Mouse (Mus musculus) mature B cell (primary cell): ENCODE measurements around the gene Nhlh1.

Experiments used
- in situ Hi-C: fragments of 300-500 bp; cut with MboI; formaldehyde crosslinking; loops from 2 replicates; pipeline ENCODE4 v1.14.3; 2019

The Nhlh1 gene

DNA sequence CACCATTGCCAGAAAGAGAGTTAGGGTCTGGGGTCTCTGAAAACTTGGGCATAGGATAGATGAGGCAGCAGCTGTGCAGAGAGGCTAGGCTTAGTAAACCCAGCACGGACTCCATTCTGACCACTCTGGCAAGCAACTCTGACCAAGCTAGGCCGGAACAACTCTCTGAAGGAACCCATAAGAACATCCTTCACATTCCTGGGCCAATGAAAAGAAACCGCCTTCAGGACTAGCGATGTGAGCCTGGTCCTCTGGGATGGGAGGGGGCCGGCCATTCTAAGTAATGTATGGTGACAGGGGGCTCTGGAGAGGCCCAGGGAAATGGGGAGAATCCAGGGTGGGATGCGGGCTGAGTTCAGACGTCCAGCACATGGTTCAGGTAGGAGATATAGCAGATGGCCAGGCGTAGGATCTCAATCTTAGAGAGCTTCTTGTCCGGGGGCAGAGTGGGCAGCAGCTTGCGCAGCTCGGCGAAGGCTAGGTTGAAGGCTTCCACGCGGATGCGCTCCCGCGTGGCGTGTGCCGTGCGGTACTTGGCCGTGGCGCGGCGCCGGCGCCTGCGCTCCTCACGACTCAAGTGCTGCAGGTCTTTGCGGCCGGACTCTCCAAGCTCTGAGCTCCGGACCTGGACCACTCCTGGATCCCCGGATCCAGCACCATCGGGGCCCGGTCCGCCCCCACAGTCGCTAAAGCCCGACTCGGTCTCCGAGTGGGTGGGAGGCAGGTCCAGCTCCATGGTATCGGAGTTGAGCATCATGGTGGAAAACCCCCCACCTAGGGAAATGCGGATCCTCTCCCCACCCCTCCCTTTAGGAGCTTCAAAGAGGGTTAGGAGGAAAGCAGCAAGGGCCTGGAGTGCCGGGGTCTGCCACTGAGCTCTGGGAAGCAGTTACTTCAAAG lies 3.6 kb downstream of the Nhlh1 start:
- in situ Hi-C loops, result no loop called here

DNA sequence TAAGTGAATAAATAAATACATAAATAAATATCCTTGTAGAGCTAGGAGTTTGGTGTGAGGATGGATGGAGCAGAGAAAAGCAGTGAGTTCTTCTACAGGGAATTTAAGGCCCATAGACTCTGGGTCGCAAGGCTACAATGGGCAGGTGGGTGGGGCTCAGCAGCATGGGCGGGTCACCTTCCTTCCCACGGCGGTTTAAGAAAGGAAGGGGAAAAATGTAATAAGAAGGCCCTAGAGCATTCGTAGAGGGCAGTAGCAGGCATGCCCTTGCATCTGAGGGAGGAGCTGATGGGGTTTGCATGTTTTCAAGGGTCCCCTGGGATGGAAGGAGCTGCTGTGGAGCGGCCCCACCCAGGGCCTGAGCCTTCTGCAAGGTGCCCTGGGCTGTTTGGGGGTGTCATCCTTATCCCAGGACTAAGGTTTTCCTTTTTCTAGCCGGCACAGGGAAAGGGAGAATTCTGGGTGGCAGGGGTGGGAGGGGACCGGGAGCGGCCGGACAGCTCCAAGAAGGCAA lies 4.5 kb downstream of the Nhlh1 start:
- in situ Hi-C loops, result no loop called here

DNA sequence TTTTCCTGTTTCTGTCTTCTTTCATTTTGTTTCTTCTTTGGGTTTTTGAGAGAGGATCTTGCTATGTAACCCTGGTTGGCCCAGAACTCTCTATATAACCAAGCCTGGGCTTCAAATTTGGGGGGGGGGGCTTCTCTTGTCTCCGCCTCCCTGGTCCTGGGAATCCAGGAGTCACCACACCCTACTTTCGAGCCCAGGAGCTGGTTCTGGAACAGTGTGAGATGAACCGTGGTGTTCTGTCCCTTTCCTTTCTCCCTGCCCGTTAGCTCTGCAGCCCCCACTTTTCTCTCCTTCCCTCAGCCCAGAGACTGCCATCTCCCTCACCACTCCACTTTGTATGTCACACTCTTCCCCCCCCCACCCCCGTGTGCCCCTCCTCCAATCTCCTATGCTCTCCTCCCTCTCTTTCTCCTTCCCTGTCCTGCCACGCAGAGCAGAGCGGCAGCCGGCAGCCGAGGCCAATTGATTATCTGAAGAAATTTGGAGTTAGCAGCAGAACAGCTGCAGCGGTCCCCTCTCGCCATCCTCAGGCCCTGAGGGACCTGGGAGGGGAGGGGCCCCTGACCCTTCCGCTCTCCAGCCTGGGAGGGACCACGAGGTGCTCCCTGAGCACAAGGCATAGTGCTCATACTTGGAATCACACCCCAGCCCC lies 8.1 kb downstream of the Nhlh1 start:
- in situ Hi-C loops, result no loop called here

DNA sequence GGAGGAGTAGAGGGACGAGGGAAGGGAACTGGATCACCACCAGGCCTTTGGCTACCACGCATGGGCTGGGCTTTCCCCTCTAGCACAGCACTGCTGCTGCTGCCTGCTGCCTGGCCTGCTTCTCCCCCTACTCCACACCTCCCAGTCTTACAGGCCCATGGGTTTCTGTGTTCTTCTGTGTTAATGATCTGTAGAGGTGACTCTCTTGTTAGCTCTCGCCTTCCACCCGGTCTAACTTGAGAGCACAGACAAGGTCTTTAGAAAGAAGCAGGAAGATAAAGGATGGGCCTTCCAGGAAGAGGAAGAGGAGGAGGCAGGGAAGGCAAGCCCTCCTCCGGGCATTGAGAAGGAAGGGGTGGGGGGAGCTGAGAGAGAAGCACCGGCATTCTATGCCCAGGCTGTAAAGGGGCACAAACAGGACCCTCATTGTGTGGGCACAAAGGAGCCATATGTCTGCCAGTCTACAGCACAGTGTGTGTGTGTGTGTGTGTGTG lies 9.1 kb downstream of the Nhlh1 start:
- in situ Hi-C loops, result no loop called here

DNA sequence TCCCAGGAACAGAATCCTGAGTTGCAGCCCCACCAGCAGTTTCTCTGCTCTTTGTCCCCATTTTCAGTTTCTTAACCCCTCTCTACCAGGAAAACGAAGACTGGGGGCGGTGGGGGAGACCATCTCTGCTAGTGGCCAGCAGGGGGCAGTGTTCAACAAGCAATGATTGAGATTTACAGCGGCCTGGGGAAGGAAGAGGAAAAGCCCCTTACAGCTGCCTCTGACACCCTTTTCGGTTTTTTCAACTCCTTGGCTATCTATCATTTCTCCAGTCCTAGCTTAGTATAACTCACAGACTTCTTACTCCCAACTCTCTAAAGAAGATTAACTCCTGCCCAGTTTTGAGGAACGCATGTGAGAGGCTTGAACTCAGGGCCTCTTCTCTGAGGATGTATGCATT lies 10.4 kb downstream of the Nhlh1 start:
- in situ Hi-C loops, result no loop called here

DNA sequence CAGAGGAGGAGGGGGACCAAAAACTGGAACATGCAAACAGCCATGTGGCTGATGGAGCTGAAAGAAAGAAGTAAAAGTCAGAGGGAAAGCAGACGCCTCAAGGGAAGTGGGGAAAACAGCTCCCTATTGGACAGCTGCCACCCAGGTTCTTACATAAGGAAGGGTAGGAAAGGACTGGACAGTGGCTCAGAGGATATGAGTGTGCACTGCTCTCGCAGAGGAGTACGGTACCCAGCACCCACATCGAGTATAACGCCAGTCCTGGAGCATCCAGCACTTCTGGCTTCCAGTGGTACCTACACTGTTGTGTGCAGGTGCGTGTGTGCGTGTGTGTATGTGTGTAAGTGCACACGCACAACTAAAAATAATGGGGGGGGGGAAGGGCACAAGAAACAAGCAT lies 11.0 kb downstream of the Nhlh1 start:
- in situ Hi-C loops, result no loop called here

DNA sequence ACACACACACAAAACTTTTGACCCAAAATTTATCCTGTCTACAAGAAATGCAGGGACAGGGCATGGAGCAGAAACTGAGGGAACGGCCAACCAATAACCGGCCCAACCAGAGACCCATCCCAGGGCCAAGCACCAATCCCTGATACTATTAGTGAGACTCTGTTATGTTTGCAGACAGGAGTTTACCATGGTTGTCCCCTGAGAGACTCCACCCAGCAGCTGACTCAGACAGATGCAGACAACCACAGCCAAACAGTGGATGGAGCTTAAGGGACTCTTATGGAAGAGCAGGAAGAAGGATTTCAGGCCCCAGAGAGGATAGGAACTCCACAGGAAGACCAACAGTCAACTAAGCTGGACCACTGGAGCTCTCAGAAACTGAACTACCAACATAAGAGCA lies 27.5 kb downstream of the Nhlh1 start:
- in situ Hi-C loops, result no loop called here

DNA sequence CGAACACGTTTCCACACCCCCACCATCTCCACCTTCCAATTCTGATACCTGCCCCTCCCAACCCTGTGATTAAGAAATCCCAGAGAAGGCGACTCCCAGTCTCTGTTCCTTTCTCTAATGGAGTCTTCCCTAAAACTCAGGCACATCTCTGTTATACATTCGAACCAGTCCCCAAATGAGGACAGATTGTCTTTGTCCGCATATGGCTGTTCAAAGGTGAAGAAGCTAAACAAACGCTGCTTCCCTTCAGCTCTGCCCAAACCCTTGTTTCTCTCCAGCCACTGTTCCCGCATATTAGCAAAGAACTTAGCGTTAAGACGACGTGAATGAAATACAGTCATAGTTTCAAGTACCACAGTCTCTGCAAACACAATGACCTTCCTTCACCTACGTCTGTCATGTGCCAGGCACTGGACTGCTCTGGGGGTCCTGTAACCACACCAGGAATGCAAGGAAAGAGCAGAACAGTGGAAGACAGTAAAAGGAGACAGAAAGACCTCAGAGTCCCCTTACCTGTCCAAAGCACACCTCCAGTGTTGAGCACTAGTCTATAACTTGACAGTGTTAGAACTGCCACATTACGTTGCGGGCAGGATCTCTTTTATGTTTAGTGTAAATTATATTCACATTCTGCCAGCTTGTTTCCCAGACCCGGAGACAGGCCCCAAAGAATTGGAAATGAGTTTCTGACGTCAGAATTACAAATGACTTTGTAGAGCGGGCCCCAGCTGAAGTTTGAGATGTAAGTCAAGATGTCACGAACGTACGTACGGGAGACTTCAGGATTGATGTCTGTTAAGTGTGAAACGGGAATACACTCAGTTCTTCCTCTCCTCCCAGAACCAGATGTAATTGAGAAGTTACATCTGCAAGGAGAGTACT lies 28.7 kb downstream of the Nhlh1 start, which contains the start of gene Vangl2:
Vangl2 (minus strand) TSS at position 51 of the 882 bp plus-strand sequence.
- in situ Hi-C loops, result no loop called here

DNA sequence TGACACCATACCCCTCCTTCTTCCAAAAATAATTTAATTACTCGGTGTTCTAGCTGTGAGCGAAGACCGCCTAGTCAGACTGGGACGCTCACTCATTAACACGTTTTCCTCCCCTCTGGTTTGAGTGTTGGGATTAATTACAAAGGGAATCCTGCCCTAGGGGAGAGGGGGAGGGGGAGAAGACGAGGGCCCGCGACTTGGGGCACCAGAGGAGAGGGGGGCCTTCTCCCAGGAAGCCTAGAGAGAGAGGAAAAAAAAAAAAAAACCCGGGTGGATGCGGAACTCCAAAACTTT lies 29.6 kb downstream of the Nhlh1 start:
- in situ Hi-C loops, result no loop called here

DNA sequence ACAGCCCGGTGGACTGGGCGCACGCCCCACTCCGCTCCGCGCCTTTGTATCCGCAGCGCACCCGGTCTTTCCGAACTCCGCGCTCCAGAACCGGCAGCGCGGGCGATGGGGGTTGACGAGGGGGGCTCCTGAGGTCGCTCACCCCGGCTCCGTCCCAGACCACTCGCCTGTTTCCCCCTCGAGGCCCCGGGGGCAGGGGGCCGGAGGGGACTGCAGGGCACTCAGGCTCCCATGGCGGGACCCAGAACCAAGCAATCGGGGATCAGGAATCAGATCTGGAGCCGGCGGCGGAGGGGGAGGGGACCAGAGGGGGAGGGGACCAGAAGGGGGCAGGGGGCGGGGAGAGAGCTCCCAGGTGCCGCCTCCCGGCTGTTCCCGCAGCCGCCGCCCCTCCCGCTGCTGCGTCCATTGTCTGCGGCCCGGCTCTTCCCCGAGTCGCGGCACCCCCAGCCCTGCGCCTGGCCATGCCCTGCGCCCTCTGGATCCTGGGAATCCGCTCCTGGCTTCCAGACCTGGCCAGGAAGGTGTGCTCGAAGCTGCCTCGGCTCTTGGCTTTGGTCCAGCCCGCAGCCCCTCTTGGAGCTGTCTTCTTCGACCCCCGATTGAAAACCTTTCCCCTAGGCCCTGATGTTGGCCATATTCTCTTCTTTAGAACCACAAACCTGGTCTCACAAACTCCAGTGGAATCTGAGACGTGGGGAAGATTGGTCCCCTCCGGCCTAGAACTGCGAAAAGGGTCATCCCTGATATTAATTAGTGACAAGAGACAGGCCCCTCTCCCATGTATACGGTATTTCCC lies 30.2 kb downstream of the Nhlh1 start:
- in situ Hi-C loops, result no loop called here

DNA sequence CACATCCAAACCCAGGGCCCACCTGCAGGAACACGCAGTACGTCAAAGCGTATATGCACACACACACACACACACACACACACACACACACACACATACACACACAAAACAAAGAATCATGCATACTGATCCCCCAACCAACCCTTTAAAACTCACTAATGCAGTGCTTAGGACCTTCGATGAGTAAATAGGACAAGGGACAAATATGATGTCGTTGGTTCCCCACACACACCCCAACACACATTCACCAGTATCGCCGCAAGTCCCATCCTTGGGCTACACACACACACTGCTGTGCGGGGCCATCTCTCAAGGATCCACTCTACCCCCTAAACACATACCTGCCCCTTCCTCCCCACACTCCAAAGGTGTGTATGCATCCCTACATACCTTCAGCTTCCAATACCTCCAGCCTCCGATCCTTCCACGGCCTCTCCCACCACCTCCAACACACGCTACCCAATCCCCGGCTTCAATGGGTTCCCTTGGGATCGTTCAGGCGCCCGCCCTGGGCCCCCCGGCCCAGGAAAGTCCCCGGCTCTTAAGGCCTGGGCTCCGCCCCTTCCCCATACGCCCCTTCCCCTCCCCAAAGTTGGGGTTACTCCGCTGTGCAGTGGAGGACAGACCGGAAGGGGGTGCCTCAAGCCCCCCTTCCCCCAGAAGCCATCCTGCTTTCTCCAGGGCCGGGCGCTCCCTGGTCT lies 31.0 kb downstream of the Nhlh1 start:
- in situ Hi-C loops, result no loop called here

DNA sequence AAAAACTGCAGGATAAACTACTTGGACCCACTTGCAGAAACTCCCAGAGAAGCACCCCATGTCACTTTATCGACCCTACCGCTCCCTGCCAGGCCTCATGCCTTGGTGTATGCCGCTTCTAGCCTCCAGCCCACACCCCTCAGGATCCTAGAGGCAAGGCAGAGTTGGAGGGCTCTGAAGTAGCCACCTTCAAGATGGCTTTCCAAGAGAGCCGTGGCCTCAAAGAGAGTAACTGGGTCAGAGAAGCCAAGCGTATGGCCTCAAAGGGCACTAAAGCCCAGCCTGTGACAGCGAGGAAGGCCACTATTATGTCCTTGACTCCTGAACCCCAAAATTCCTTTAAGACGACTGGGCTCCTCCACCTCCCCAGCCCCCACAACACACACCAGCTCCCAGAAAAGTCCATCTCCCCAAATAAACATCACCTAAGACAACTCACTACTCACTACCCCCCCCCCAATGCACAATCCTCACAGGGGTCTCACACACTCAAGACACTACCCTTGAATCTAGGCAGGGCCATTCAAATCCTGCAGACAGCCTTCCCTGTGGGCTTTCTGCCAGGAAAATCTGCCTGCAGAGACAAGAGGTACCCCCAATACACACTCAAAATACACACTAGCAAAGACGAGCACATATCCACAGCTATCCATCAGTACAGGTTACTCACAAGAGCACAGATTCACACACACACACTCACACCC lies 32.0 kb downstream of the Nhlh1 start:
- in situ Hi-C loops, result no loop called here

DNA sequence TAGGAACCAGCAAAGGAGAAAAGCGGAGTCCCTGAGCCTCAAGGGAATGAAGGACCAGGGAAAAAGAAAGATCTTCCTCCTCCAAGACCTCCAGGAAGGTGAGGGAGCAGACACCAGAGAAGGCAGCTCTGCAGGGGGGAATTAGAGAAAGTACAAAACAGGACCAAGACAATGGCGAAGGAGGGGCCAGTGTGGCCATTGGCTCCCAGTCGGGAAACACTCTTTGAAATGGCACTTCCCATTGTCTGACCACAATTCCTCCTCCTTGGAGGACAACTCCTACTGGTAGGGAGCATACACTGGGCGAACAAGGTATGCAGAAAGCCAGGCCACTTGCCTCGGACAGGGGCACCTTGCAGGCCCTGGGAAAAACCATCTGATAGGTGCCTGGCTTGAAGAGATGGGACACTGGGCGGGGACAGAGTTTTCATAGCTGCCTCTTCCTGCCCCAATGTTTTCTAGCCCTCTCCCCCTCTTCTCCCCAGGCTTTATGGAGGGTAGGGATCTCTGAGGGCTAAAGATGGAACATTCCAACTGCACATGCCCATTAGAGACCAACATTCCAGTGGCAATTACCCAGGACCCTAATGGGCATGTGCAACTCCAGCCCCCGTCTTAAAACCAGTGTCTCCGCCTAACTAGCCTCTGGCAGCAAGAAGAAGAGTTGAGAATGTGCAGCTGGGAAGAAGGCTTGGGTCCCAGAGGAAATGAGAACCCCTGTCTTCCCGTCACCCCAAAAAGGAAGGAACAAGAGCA lies 33.1 kb downstream of the Nhlh1 start:
- in situ Hi-C loops, result no loop called here

DNA sequence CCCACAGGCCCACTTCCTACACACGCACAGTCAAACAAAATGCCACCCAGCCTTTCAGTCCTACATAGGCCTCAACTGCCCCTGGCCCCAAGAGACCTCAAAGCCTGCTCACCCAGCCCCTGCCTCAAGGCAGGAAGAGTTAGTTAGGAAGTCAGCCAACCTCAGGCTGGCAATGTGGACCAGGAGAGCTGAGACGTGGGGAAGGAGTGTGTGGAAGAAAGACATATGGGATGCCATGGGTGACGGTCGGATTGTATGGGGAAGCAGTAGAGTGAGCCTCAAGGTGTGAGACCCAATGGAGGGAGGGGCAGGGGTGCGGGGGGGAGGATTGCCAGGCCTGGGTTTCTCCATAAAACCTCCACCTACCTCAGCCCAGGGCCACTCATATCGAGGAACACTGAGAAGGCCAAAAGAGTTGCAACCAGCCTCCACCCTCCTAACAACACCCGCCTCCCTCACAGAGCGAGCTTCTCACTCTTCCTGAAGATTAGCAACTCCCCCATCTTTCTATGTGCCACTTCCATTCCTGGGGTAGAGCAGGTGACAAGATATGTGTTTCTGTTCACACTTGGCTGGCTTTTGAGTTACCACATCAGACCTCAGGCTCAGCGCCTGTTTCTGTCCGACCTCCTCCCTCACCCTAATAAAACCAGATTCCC lies 37.4 kb downstream of the Nhlh1 start:
- in situ Hi-C loops, result no loop called here

DNA sequence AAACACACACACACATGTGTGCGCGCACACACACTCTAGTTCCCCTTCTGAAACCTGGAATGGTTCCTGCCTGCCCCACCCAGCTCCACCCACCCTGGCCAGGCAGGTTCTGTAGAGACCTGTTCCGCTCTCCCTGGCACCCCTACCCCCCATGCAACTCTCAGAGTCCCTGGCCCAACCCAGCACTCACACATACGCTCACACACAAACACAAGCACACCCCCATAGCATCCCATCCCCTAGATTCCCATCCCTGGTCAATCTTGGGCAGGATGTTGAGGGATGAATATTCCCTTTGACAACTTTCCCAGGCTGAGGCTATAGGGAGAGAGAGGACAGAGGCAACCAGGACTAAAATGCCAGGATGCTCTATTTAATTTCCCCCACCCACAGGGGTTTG lies 38.0 kb downstream of the Nhlh1 start:
- in situ Hi-C loops, result no loop called here

DNA sequence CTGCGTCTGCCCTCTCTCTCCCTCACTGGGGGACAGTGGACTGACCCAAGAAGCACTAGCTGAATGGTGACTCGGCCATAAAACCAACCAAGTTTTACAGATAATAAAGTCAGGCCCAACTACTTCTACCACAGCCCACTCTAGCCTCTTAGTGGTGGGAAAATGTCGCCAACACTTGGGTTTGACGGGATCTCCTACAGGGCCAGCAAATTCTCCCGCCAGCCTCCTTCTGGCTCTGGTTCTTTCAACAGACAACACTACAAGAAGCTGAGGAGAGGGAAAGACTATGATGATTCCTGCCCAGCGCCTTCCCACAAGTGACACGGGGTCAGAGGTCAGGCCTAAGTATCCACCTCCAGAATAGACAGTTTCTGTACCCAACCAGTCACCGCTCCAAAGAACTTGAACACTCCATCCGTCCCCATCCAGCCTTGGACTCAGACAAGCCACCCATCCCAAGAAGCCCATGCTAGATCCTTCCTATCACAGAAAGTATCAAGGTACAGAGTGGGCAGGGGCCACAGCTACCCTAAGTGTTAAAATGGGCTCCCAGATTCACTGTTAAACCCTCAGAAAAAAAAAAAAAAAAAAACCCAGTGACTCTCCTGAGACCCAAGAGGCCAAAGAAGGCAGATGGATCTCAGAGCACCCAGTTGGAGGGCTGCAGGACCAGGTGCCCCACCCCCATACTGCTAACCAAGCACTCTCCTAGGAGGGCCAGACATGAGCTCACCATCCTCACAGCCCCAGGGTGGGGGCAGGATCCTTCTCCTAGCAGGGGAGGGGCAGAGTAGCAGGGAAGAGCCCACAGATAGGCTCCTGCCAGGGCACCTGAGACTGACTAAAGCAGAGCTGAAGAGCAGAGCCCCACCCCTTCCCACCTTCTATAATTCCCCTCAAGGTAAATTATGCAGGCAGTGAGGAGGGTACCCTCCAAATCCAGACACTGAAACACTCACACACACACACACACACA lies 38.7 kb downstream of the Nhlh1 start:
- in situ Hi-C loops, result no loop called here

DNA sequence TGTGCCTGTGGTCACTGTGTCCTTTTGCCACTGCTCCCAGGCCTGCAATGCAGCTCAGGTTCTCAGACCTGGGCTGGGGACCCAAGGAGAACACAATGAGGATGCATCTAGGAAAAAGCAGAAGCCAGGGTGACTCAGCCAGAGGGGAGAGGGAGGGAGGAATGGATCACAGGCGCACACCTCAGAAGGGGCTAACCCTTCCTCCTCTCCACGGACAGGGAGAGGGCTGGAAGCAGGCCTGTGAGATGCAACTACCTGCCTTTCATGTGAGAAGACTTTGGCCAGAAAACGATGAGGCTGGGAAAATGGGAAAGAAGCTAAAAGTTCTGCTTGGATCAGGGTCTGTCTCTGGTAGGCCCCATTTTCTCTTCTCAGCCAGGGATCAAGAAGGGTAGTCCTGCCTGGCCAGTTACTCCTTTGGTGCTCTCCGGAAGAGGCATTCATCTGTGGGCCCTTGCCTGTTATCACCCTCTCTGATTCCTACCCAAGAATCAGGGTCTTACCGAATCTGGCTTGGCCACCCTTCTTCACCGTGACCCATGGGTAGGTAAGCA lies 39.8 kb downstream of the Nhlh1 start:
- in situ Hi-C loops, result no loop called here
